Mouse (Mus musculus) lung, adult 2 months (tissue): ENCODE data around the gene Plpp4.

Experiments used
- CTCF ChIP-seq: fragments of 200-500 bp; IDR thresholded peaks from 2 replicates; pipeline ENCODE4 v1.5.1; 2011; ENCODE audit warnings: mild to moderate bottlenecking, low read length, control low read depth; ENCODE audit not compliant: insufficient read depth
- POLR2A ChIP-seq: fragments of 200-500 bp; IDR thresholded peaks from 2 replicates; pipeline ENCODE4 v1.6.1; 2011; ENCODE audit warnings: low read depth, mild to moderate bottlenecking, control low read depth, low read length, borderline replicate concordance; ENCODE audit errors: extremely low read depth

GRCm38 (mm10) chr7:129396561-129396960 lies 139.7 kb downstream of the Plpp4 start:
- no peak for TF ChIP-seq CTCF
- no peak for TF ChIP-seq POLR2A
